Mouse (Mus musculus): Measurements from ENCODE around the gene Mas1.

- TF ChIP-seq EP300 (IDR thresholded peaks at IDR 0.05; ENCODE audit: low read depth in 1 of 2, low read length in 2 of 2) (no peak), TAL1 (IDR thresholded peaks at IDR 0.05; ENCODE audit: low read length) (no peak), ZNF384 (IDR thresholded peaks at IDR 0.05; ENCODE audit: low read depth, low read length) (no peak), CTCF (IDR thresholded peaks at IDR 0.05 in 2 of 3, conservative IDR thresholded peaks at IDR 0.05 in 1 of 3; ENCODE audit: control insufficient read depth in 1 of 3, insufficient read depth in 1 of 3, low read depth in 2 of 3, low read length in 3 of 3, poor library complexity in 1 of 3, severe bottlenecking in 1 of 3) (no peak)
Observed at GRCm38 (mm10) chr17:12868640-12869039, 697 bp upstream of the Mas1 start.
